Mouse (Mus musculus) gastrocnemius, postnatal 25 days (tissue): ENCODE data around the gene Tbata. TPM values are rescaled to one million over a fixed set of nuclear protein-coding genes. Genes with fewer than 3 reads are reported as not detected.

Source experiments
- DNase-seq: peaks from one replicate; pipeline ENCODE4 v3.0.0; 2022
- long read RNA-seq, 2 experiments: library from polyadenylated mRNA; stranded (forward); transcript quantifications; one replicate each; pipeline ENCODE4 v2.0.0; 2021
- total RNA-seq, 2 experiments: library from RNA; stranded (reverse); gene quantifications; 1 replicate in 1 of 2; 2 replicates in 1 of 2; pipeline ENCODE4 v1.2.3; 2021

The Tbata gene
- not detected for total RNA-seq
- long read RNA-seq, experiment 1: 0 reads
- long read RNA-seq, experiment 2: 0 reads

DNA sequence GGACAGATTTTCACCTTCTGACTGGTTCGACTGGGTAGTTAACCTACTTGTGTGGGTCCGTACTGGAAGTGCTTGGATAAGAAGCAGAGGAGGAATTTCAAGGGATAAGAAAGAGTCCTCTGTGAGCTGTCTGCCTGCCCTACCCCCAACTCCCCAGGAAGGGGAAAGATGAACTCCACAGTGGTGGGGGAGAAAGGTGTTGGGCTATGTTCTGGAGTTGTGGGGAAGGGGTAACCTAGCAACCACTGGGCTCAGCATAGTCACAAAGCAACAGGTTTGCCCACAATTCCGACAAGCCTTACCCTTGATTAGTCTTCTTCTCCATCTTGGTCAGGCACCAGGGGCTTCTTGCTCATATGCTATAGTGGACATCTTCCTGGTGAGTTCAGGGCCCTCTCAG lies at the start of gene Tbata:
TSS of gene Tbata (plus strand) at position 301 of the 400 bp plus-strand sequence.
- no peak for DNase-seq

DNA sequence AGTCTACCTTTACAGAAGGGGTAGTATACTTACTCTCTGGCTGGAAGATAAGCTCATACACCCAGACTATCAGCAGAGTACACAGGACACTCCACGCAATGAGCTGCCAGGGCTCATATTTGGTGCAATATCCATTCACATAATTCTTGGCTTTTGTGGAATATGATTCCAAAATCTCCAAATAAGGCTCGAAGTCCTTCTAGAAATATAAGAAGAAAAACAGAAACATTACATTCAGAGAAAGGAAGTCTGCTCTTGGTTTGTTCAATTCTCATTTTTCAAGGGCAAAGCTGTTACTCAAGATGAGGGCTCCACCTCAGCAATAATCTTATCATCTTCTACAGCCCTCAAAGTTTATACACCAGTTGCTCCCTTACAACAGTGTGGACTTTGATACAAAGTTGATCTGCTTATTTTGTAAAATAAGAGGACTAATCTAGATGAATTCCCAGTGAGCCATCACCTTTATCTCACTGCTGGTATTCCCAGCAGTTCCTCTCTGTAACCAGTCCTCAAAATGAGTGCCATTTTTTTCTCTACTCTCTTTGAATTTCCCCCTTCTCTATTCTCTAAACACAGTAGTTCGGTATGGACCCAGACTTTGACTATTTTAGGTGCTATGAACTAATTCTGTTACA lies 48.4 kb upstream of the Tbata start:
- DNase-seq: no peak

DNA sequence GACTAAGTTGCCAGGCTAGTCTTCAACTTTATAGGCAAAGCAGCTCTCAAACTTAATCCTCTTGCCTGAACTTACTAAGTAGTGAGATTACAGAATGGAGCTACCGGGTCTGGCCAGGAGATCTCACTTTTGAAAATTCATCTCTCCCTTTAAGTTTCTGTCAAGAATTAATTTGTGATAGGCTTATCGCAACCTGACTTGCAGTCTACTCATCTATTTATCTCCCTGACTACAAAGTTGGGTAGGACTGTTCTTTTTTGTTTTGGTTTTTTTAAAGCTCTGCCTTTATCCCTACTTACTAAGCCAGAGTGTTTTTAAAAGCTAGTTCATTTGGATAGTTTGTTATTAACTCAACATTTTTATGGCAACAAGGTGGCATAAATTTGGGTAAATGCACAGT lies 47.3 kb upstream of the Tbata start:
- DNase-seq: no peak

DNA sequence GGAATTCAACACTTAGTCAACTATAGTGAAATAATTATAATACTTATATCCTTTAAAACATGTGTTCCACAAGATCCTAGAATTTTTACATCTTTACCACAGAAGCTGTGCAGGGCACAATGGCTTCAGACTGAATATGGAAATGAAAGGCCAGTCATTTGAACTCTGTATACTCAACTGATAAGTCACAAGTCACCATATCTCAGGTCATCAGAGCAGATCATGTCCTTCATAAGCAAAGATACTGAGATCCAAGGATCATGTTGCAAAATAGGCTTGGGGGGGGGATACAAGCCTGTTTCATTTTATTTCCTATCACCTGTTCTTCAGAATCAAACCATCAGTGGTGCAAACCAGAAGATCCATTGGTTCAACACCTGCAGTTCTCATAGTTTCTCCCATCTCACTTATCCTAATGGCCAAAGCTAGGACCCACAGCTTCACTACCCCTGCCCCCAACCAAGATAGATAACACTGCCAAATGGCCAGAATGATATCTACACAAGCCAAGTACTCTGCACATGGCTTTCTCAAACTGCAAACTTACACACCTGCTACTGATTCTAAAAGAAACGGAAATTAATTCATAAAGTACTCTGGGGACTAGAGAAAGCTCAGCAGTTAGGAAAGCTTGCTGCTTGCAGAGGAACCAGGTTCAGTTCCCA lies 42.9 kb upstream of the Tbata start:
- no peak for DNase-seq

DNA sequence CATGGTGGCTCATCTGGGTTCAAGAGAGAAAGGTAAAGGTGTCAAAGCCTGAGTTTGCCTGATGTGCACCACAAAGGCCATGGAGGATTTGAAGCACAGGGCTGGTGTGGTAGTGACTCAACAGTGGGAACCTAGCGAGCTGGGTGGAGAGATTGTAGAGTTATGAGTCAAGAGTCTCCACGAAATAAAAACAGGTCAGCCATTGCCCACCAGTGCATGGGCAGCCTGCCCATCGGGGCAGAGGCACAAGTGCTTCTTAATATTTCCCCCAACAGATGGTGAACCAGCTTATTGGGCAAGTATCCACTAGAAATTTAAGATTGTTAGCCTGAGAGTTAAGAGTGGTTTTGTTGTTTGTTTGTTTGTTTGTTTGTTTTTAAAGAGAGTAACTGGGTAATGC lies 40.8 kb upstream of the Tbata start:
- no peak for DNase-seq

DNA sequence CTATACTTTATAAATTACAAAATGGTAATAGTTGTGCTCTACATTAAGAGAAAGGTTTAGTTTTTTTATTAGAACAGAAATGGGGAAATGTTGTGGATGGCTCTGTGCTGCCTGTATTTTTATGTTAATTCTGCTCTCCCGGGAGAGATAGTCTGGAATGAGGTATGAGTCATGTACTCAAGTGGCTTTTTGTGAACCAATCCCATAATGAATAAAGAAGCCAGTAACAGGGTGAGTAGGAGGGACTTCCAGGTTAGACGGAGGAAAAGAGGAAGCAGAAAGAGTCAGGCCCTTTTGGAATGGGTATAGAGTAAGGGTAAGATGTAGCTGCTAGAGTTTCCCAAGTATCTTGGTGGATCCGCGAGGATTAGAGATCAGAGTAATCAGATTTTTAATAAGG lies 37.7 kb upstream of the Tbata start:
- no peak for DNase-seq

DNA sequence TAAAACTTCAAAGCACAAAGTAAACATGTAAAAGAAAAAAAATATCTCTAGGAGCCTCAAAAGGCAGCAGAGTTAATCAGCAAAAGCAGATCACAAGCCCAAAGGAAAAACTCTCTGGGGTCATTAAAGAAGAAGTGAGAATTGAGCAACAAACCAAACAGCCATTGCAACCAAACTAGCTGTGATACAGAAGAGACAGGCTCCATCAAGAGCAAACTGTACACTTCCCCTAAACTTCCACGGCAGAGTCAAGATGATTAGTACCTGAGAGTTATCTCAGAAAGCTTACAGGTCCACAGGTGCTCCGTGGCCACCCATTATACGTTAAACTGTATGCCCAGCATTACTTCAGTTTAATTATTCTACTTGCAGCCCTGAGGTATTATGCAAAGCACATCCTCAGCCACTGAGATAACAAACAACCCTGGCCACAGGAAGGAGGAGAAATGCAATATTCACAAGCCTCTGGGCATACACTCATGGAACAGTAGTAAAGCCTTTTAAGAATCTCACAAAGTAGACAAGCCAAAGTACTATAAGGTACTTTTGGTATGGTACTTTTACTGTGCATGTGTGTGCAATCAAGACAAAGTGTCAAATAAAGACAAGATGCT lies 36.4 kb upstream of the Tbata start:
- no peak for DNase-seq

DNA sequence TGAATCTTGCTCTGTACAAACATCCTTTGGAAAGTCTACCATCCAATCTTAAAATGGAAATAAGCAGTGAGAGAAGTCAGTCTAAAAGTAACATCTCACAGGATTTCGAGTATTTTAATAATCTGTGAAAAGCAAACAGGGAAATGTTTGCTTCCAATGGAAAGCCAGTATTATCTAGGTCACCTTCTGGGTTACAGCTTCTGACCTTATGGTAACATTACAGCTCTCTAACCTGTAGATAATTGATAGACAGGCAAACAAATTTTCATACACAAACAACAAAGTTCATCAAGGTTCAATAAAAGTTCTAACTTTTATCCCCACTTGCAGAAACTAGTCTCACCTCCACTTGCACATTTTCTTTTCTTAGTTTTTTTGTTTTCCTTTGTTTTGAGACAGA lies 34.2 kb upstream of the Tbata start:
- DNase-seq: no peak

DNA sequence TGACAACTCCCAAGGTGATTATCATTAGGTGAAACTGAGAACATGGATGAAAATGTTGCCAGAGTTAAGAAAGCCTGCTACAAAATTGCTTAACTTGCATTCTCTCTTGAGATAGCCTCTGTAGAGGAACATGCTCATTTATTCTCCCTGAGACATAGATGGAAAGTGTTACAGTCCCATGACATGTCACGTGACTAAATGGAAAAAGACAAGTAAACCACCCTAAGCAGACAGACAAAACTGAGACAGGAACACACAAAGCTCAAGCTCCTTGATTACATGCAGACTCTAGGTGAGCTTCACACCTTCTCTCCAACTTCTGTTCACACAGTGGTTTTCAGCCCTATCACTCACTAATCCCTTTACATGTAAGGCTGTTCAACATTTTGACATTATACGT lies 28.4 kb upstream of the Tbata start:
- DNase-seq: no peak

DNA sequence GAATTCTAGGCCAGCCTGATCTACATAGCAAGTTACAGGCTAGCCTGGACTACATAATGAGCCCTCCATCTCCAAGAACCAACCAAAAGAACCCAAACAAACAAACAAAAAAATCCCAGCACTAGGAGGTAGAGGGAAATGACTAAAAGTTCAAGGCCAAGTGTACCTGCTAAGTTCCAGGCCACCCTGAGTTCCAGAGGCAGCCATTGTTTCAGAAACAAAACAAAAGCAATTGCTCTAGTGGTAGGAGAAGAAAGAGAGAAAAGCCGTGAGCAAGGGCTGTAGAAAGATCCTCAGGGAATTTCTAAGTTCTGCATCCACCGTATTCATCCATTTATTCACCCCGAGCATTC lies 26.0 kb upstream of the Tbata start:
- no peak for DNase-seq

DNA sequence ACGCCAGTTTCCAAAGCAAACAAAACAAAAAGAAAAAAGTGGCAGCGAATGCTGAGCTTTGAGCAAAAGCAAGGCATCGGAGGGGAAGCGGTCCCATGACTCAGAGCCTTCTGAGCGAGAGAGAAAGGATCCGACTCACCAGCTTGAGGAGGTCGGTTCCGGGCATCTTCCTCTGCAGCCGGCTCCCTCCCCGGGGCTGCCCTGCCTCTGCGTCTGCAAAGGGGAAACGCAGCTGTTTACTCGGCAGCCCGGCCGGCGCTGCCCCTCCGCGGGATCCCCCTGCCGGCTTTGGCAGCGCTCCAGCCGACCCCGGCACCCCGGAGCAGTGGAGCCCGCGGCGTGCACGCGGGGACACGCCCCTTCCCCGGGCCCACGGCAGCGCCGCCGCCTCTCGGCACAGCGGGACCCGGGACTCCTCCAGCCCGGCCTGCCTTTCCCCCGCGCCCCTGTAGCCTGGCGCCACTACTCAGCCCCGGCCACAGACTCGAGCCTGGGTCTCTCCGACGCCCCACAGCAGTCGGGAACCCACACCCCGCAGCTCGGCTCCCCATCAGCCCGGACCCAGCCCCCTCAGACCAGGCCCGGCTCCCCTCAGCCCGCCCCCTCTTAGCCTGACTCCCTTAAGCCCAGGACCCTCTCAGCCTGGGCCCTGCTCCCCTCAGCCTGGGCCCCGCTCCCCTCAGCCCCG lies 25.5 kb upstream of the Tbata start:
- DNase-seq: peak; percentile 47

DNA sequence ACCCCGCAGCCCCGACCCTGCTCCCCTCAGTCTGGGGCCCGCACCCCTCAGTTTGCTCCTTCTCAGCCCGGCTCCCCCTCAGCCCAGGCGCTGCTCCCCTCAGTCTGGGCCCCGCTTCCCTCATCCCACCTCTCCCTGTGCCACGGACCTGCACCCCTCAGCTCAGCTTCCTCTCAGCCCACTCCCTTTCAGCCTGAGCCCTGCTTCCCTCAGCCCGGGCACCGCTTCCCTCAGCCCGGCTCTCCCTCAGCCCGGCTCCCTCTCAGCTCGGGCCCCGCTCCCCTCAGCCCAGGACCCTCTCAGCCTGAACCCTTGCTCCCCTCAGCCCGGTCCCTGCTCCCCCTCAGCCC lies 25.0 kb upstream of the Tbata start:
- DNase-seq: peak; percentile 17

DNA sequence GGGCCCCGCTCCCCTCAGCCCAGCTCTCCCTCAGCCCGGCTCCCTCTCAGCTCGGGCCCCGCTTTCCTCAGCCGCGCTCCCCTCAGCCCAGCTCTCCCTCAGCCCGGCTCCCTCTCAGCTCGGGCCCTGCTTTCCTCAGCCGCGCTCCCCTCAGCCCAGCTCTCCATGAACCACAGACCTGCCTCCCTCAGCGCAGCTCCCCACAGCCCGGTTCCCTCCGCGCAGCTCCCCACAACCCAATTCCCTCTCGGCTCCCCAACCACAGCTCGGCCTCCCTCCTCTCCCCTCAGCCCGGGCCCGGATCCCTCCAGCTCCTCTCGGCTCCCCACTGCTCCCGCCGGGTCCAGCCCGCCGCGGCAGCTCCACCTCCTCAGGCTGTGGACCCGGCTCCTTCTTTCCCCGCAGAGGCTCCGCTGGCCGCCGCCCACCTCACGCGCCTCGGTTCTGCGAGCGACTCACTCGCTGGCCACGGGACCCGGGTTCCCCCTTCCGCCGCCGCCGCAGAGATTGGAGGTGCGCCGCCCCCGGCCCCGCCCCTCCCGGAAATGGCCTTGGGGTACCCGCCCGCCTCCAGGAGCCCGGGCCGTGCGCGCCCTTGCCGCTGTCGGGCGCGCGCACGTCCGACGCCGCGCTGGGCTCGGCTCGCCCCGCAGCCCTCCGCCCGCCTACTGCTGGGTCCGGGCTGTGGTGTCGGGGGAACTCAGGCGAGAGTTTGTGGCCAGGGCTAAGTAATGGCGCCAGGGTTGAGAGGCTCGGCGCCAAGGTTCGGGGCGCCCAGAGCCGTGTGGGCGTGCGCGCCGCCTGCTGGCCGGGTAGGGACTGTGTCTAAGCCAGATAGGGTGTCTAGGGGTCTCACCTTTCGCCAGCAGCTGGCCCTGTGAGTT lies 24.4 kb upstream of the Tbata start, which contains the start of gene Sgpl1:
TSS of gene Sgpl1 (minus strand) at position 547 of the 884 bp plus-strand sequence.
- peak; percentile 93 for DNase-seq

DNA sequence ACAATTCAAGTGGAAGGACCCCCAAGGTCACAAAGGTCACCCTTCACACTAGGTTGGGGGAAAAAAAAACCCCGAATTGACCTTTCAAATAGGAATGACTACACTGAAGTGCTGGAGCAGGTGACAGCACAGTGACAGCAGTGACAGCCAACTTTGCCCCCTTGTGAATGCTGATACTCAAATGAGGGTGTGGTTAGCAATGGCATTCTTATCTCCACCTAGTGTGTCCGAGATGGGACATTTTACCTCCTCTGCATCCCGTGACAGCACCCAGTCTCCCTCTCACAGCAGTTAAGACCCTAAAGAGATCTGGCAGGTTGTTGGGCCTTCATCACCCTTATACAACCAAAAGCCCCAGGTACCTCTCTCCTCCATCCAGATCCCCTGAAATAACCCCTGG lies 22.3 kb upstream of the Tbata start:
- DNase-seq: no peak

DNA sequence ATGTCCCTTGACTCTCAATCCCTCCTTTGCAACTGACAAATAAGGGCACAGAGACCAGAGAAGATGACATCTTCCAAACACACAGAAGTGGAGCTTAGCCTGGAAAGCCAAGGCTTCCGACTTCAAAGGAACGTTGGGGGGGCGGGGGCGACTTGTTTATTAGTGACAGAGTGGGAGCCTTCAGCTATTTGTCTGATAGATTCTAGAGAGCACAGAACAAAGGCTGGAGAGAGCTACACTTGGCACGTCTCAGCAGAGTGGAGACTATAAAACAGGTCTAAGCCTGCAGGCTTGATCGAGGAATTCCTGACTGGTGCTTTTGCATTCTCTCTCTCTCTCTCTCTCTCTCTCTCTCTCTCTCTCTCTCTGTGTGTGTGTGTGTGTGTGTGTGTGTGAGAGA lies 21.1 kb upstream of the Tbata start:
- DNase-seq: no peak

DNA sequence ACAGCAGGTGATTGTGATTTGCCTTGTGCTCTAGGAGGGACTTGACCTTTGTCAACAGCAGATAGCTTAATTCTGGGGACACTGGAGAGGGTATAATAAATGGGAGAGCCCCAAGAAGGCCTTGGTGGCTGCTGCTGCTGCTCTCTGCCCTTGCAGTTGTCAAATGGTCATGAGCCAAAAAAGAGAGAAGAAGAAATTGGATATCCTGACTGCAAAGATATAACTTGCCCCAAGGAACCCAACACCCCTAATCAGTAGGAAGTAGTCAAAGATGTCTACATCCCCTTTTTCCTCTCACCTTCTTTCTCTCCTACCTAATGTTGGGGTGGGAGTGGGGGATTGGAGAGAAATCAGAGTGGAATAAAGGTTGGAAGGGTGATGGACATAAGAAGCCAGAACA lies 19.6 kb upstream of the Tbata start:
- DNase-seq: no peak

DNA sequence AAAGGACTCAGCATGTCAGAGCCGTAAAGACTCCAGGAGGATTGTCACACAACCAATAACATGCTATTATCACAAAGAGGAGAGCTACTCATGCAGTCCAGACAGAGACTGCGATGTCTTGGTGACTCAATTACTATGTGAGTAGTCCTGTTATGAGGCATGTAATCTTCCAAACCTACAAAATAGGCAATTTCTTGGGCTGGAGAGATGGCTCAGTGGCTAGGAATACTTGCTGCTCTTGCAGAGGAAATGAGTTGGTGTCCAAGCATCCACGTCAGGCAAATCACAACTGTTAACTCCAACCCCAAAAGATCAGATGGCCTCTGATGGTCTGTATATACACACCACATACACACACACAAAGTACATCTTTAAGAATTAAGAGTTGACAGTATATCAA lies 16.1 kb upstream of the Tbata start:
- no peak for DNase-seq

DNA sequence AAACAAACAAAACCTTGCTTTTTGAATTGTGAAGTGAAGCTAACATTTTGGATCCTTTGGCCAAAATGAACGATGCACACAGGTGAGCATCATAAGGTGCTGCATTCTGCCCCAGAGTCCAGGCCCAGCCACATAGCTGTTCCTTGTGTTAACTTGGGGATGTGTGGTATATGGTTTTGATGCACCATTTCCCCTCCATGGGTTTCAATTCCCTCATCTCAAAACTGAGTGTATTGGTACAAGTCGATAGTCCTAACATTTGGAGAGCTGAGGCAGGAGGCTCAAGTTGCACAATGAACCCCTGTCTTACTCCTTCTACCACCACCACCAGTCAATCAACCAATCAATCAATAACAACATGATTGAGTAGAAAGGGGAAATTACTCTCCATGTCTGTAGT lies 15.3 kb upstream of the Tbata start:
- no peak for DNase-seq

DNA sequence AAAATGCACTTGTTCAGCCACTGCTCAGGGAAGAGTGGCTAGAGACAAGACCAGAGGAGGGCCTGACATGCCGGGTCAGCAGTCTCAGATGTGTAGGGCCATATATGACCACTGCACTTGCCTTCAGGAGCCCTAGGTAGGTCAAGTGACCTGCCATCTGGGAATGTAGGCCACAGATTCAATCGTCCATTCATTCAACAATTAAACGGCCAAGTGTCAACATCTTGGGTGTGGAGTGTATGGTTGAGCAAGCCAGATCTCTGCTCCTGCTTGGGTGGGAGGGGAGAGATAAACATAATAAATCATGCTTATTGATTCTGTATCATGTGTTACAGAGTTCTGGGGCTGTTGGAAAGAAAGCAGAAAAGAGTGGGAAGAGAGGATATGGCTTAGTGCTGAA lies 13.2 kb upstream of the Tbata start:
- DNase-seq: no peak

DNA sequence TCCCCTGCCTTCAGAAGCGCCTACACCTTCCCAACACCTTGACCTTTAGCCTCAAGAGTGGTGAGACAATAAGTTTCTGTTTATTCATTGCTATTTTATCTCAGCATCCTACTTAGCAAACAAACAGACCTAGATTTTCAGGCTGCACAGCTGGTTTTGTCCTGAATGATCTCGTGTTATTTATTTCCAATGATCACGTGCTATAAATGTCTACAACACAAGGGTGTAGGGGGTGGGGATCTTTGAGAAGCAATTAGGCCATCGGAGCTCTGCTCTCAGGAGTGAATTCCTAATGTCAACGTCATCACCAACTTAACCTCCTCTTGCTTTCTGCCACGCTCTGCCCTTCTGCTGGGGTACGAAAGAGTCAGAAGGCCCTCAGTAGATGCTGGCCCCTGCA lies 11.7 kb upstream of the Tbata start:
- no peak for DNase-seq

DNA sequence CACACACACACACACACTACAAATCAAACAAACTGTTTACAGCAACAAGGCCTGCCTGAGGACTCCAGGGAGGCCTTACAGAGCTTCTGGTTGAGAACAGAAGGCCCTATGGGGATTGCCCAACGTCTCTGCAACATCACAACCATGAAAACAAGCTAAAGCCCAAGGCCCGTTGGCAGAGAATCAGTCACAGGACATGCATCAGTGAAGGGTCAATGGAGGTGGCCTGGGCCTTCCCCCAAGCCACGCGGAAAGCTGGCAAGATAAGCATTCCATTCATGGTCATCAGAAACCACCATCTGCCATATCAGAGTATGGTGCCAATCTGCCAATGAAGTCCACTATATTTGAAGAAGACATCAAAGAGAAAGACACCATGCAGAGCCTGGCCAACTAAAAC lies 11.1 kb upstream of the Tbata start:
- DNase-seq: no peak

DNA sequence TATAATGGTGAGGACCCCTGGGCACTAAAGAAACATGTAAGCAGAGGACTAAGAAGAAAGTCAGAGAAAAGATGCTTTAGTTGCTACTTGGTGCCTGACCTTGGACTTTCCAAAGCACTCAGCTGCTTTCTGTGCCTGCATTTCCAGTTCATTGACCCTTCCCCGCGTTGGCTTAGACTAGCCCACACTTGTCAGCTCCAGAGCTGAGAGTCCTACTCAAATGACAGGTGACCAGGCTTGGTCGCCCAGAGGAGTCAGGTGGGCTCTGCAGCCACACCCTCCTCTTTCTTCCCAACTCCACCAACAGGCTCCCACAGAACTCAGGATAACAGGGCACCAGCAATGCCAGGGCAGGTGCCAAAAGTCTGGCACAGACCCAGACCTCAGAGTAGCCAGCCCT lies 9.4 kb upstream of the Tbata start:
- DNase-seq: no peak
